Mouse (Mus musculus): ENCODE measurements at regions not wholly inside any gene's neighbourhood (a gene's known extent, or its start where the extent isn't known, plus 50 kb on each side); places are given as distances from the start of the nearest gene placed in this dataset.

DNA sequence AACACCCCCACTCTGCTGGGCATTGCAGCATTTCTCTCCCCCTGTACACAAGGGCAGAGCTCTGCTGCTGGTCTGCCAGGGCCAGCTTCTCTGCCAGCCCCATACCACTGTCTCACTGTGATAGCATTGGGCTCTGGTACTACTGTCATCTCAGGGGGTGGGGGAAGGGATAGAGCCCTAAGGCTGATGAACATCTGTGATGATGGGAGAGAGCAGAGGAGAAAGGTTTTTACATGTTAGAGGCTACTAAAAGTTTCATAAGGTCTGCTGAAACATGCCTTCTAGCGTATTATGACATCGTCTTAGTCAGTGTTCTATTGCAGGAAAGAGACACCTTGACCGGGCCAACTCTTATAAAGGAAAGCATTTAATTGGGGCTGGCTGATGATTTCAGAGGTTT lies 176.4 kb upstream of the Gjb5 start:
- Histone ChIP-seq H3K27me3 (replicated peaks; ENCODE audit: control insufficient read depth, insufficient read depth, low read length) (no peaks in the 10 kb centered on the region), H3K9me3 (ENCODE audit: control insufficient read depth) (no peaks in the 10 kb centered on the region), H3K4me1 (replicated peaks; ENCODE audit: control insufficient read depth, insufficient read depth, low read length) (no peaks in the 10 kb centered on the region), H3K4me3 (ENCODE audit: low read depth, low read length) (no peak overlapping the region), H3K9ac (ENCODE audit: low read depth, low read length) (no peak overlapping the region), H3K4me2 (replicated peaks; ENCODE audit: low read depth) (no peak overlapping the region), H3K27ac (ENCODE audit: low read depth, low read length) (no peak overlapping the region), H3K36me3 (ENCODE audit: control insufficient read depth, insufficient read depth) (no peaks in the 10 kb centered on the region)
- no peak for TF ChIP-seq CTCF (IDR thresholded peaks at IDR 0.05; ENCODE audit: low read depth)
- ATAC-seq, result no peak
- 98% methylated on average over 3 of the region's 3 CpGs for WGBS

DNA sequence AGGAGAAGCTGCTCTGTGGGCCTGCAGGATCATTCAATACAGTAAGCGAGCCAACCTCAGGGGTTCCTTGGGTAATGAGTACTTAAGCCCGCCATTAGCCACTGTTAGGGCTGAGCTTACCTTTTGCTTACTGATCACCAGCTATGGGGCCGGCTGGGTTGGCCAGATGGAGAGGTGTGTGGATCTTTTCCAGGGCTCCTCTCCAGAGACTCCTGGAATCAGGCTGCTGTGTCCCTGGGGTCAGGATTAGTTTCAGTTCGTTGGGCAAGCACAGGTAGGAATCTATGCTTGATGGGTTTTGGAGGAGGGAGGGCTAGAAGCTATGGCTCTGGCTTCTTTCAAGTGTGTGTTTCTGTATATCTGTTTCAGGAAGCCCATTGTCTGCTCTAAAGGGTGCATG lies 175.7 kb upstream of the Gjb5 start:
- no peak for TF ChIP-seq CTCF (IDR thresholded peaks at IDR 0.05; ENCODE audit: low read depth)
- Histone ChIP-seq H3K9me3 (ENCODE audit: control insufficient read depth) (no peaks in the 10 kb centered on the region), H3K27ac (ENCODE audit: low read depth, low read length) (no peak overlapping the region), H3K27me3 (replicated peaks; ENCODE audit: control insufficient read depth, insufficient read depth, low read length) (no peaks in the 10 kb centered on the region), H3K36me3 (ENCODE audit: control insufficient read depth, insufficient read depth) (no peaks in the 10 kb centered on the region), H3K4me3 (ENCODE audit: low read depth, low read length) (no peak overlapping the region), H3K9ac (ENCODE audit: low read depth, low read length) (no peak overlapping the region), H3K4me1 (replicated peaks; ENCODE audit: control insufficient read depth, insufficient read depth, low read length) (no peaks in the 10 kb centered on the region), H3K4me2 (replicated peaks; ENCODE audit: low read depth) (no peak overlapping the region)
- ATAC-seq, result no peak
- WGBS, result 74% methylated on average over 4 of the region's 4 CpGs

DNA sequence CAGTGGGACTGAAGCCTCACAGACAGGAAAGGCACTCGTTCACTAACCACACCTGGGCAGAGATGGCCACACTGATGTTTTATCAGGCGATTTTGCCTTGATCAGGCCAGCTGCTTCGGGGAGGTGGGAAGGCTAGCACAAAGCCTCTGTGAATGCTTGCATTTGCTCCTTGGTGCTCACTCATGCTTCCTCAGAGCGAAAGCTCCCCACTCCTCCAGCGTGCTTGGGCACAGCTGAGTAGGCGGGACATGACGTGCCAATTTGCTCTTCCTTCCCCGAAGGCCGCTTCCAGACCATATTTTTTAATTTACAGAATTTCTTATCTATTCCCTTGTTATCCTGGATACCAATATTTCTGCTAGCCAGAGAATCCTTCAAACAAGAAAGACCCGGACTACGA lies 172.8 kb upstream of the Gjb5 start:
- TF ChIP-seq CTCF (IDR thresholded peaks at IDR 0.05; ENCODE audit: low read depth), result no peak
- Histone ChIP-seq H3K4me1 (replicated peaks; ENCODE audit: control insufficient read depth, insufficient read depth, low read length) (no peaks in the 10 kb centered on the region), H3K9ac (ENCODE audit: low read depth, low read length) (no peak overlapping the region), H3K27ac (ENCODE audit: low read depth, low read length) (no peak overlapping the region), H3K9me3 (ENCODE audit: control insufficient read depth) (no peaks in the 10 kb centered on the region), H3K4me2 (replicated peaks; ENCODE audit: low read depth) (no peak overlapping the region), H3K36me3 (ENCODE audit: control insufficient read depth, insufficient read depth) (no peaks in the 10 kb centered on the region), H3K4me3 (ENCODE audit: low read depth, low read length) (no peak overlapping the region), H3K27me3 (replicated peaks; ENCODE audit: control insufficient read depth, insufficient read depth, low read length) (no peaks in the 10 kb centered on the region)
- 91% methylated on average over 11 of the region's 11 CpGs for WGBS
- ATAC-seq, result no peak

DNA sequence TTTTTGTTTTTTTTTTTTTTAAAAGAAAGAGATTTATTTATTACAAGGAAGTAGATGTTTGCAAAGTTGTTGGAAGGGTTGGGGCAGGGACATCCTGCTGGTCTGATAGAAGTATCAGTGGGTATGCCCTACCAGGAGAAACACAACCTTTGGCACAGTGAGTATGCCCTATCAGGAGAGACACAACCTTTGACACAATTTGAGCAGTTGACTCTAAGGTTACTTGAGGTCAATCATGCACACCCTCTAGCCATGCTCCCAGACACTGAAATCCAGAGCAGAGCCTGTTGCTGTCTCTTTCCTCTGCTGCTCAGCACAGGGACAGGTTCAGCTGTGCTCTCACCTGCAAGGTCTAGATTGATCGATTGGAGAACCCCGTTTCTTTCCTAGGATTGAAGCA lies 164.2 kb upstream of the Gjb5 start:
- no peak overlapping the region for H3K27ac ChIP-seq (ENCODE audit: low read depth, low read length)
- H3K4me3 ChIP-seq (ENCODE audit: low read depth, low read length), result no peak overlapping the region
- H3K4me2 ChIP-seq (replicated peaks; ENCODE audit: low read depth), result no peak overlapping the region
- no peaks in the 10 kb centered on the region for H3K27me3 ChIP-seq (replicated peaks; ENCODE audit: control insufficient read depth, insufficient read depth, low read length)
- no peaks in the 10 kb centered on the region for H3K36me3 ChIP-seq (ENCODE audit: control insufficient read depth, insufficient read depth)
- ATAC-seq, result no peak
- 90% methylated on average over 2 of the region's 2 CpGs for WGBS
- no peaks in the 10 kb centered on the region for H3K4me1 ChIP-seq (replicated peaks; ENCODE audit: control insufficient read depth, insufficient read depth, low read length)
- TF ChIP-seq CTCF (IDR thresholded peaks at IDR 0.05; ENCODE audit: low read depth), result no peak
- H3K9me3 ChIP-seq (ENCODE audit: control insufficient read depth), result no peaks in the 10 kb centered on the region
- H3K9ac ChIP-seq (ENCODE audit: low read depth, low read length), result no peak overlapping the region

DNA sequence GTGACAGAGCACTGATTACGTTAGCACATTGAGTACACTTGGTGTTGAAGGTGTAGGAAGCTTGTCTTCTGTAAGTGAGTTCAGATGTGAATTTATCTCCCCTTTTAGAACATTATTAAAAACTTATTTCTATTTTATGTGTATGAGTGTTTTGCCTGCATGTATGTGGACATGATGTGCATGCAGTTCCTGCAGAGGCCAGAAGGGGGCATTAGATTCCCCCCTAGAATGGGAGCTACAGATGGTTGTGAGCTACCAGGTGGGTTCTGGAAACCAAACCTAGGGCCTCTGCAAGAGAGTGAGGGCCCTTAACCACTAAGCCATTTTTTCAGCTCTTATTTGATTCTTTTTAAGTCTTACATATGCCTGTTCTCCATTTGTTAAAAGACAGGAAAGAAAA lies 160.0 kb upstream of the Gjb5 start:
- WGBS, result 85% methylated on average over 1 of the region's 1 CpGs

DNA sequence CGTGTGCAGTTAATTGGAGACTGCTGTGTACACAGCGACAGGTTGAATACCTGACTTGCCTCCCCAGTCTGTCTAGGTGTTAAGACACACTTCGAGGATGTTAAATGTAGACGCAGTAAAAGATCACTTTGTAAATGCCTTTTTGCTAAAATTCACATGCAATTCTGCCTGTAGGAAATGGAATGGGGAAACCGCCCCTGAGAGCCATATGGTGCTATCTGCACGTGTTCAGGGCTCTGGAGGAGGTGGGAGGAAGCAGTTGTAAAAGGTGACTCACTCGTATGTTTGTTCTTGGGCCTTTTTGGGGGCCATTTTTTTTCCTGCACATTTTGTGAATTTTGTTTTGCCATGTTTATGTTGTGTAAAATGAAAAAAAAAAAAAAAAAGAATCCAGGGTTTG lies 159.6 kb upstream of the Gjb5 start:
- ATAC-seq, result no peak
- Histone ChIP-seq H3K9me3 (ENCODE audit: control insufficient read depth) (no peaks in the 10 kb centered on the region), H3K4me3 (ENCODE audit: low read depth, low read length) (no peak overlapping the region), H3K27me3 (replicated peaks; ENCODE audit: control insufficient read depth, insufficient read depth, low read length) (no peaks in the 10 kb centered on the region), H3K27ac (ENCODE audit: low read depth, low read length) (no peak overlapping the region), H3K36me3 (ENCODE audit: control insufficient read depth, insufficient read depth) (no peaks in the 10 kb centered on the region), H3K4me2 (replicated peaks; ENCODE audit: low read depth) (no peak overlapping the region), H3K4me1 (replicated peaks; ENCODE audit: control insufficient read depth, insufficient read depth, low read length) (no peaks in the 10 kb centered on the region), H3K9ac (ENCODE audit: low read depth, low read length) (no peak overlapping the region)
- TF ChIP-seq CTCF (IDR thresholded peaks at IDR 0.05; ENCODE audit: low read depth), result no peak
- WGBS, result 74% methylated on average over 7 of the region's 7 CpGs

More for the DNA sequence above, 160.0 kb upstream of the Gjb5 start:
- Histone ChIP-seq H3K27me3 (replicated peaks; ENCODE audit: control insufficient read depth, insufficient read depth, low read length) (no peaks in the 10 kb centered on the region), H3K36me3 (ENCODE audit: control insufficient read depth, insufficient read depth) (no peaks in the 10 kb centered on the region), H3K4me3 (ENCODE audit: low read depth, low read length) (no peak overlapping the region), H3K4me2 (replicated peaks; ENCODE audit: low read depth) (no peak overlapping the region), H3K9me3 (ENCODE audit: control insufficient read depth) (no peaks in the 10 kb centered on the region), H3K4me1 (replicated peaks; ENCODE audit: control insufficient read depth, insufficient read depth, low read length) (no peaks in the 10 kb centered on the region), H3K27ac (ENCODE audit: low read depth, low read length) (no peak overlapping the region), H3K9ac (ENCODE audit: low read depth, low read length) (no peak overlapping the region)
- ATAC-seq, result no peak
- TF ChIP-seq CTCF (IDR thresholded peaks at IDR 0.05; ENCODE audit: low read depth), result peak; percentile 43

DNA sequence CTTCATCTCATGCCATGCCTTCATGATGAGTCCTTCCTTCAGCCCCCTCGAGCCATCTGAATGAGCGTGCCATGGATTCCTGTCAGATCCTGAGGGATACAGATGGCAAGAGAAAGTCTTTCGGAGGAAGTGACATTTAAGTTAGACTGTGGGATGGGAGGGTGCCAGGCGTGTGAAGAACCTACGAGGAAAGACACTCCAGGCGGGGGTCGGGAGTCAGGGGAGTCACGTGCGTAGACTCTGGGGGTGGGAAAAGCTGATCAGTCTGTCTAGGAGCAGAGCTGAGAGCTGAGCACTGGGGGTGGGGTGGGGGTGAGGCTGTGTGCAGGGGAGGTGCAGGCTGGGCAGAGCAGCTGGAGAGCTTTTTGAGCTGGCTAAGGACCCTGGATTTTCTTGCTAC lies 152.0 kb upstream of the Gjb5 start:
- no peak for ATAC-seq
- Histone ChIP-seq H3K36me3 (ENCODE audit: control insufficient read depth, insufficient read depth) (no peaks in the 10 kb centered on the region), H3K27me3 (replicated peaks; ENCODE audit: control insufficient read depth, insufficient read depth, low read length) (no peaks in the 10 kb centered on the region), H3K9ac (ENCODE audit: low read depth, low read length) (no peak overlapping the region), H3K4me2 (replicated peaks; ENCODE audit: low read depth) (no peak overlapping the region), H3K4me1 (replicated peaks; ENCODE audit: control insufficient read depth, insufficient read depth, low read length) (no peaks in the 10 kb centered on the region), H3K4me3 (ENCODE audit: low read depth, low read length) (no peak overlapping the region), H3K27ac (ENCODE audit: low read depth, low read length) (no peak overlapping the region), H3K9me3 (ENCODE audit: control insufficient read depth) (no peaks in the 10 kb centered on the region)
- TF ChIP-seq CTCF (IDR thresholded peaks at IDR 0.05; ENCODE audit: low read depth), result no peak
- 73% methylated on average over 9 of the region's 9 CpGs for WGBS
